Mouse (Mus musculus) lung, adult 2 months (tissue): ENCODE measurements around the gene Gtf2h4. TPM values are rescaled to one million over a fixed set of nuclear protein-coding genes. Genes with fewer than 3 reads are reported as not detected.

Experiments
- DNase-seq: peaks from one replicate; pipeline ENCODE4 v3.0.0; 2022
- H3K4me1 ChIP-seq: fragments of 200-500 bp; 2 replicates; pipeline ENCODE4 v1.6.1; 2011; ENCODE audit warnings: low read length; ENCODE audit not compliant: control insufficient read depth, insufficient read depth
- H3K4me3 ChIP-seq: fragments of 200-500 bp; replicated peaks from 2 replicates; pipeline ENCODE3; 2011; ENCODE audit warnings: low read depth, mild to moderate bottlenecking, control low read depth, low read length; ENCODE audit errors: extremely low read depth
- CTCF ChIP-seq: fragments of 200-500 bp; IDR thresholded peaks from 2 replicates; pipeline ENCODE4 v1.5.1; 2011; ENCODE audit warnings: mild to moderate bottlenecking, low read length, control low read depth; ENCODE audit not compliant: insufficient read depth
- POLR2A ChIP-seq: fragments of 200-500 bp; IDR thresholded peaks from 2 replicates; pipeline ENCODE4 v1.6.1; 2011; ENCODE audit warnings: low read depth, mild to moderate bottlenecking, control low read depth, low read length, borderline replicate concordance; ENCODE audit errors: extremely low read depth
- WGBS: fragments of 180-500 bp; shearing (Covaris S2); methylation state at CpG from one replicate; pipeline ENCODE4 v1.1.7; 2018; 5-methylcytosine and 5-hydroxymethylcytosine counted together
- polyA plus RNA-seq: library from polyadenylated mRNA; depleted of rRNA; stranded (reverse); fragments of >200 nt; gene quantifications from 2 replicates; pipeline ENCODE4 v1.2.3, GENCODE M21; 2012; rRNA removed

Gene Gtf2h4
- polyA plus RNA-seq: 21.3 and 22.5 TPM in 2 replicates

DNA sequence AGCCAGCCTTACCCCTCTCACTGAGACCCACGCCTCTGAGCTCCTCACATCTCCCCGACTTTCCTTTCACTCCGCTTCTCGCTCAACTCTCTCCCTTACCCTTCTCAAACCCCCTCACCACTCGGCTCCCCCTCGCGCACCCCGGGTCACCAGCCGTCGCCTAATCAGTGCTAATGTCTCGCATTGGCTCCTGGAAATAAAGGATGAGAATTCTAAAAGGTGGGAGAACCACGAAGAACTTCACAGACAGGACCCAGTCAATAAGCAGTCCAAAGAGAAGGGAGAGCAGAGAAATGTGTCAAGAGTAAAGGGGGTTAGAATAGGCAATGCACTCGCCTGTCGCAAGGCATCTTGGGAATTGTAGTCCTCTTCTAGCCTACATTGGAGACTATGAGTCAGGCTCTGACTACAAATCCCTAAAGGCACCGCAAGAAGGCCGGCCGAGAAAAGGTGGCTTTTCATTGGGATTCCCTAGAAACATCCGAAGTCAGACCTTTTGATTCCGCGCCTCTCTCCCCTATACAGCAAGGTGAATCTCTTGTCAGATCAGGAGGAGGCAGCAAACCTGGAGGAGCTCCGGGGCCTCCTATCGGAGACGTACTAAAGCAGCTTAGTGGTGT is at the start of gene Gtf2h4:
Gene Gtf2h4 (minus strand): TSS at position 324 of the 620 bp plus-strand sequence.
- peak within 1 kb of the TSS; percentile 92 for H3K4me3 ChIP-seq
- DNase-seq: peak; percentile 77
- under 1% methylated on average over 23 of the region's 23 CpGs for WGBS
- 0 out of 2 replicates have a peak, but pooled peaks cover 2% of the 10 kb centered on the region for H3K4me1 ChIP-seq
- TF ChIP-seq POLR2A: no peak

DNA sequence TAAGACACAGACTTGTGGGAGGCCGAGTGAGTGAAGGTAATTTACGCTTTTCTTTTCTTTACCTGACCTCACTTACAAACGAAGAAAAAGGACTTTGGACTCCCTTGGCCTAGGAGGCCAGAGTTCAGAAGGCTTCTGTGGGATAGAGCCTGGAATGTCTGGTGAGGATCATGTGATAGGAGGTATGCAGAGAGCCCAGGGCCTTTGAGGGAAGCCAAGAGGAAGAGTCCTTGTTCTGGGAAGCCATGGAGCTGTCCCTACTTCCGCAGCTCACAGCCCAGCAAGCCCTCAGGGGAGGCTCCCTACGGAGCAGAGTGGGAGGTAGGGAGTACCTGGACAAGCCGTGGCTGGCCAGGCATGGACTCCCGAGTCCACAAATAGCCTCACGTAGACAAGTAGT is 48.1 kb upstream of the Gtf2h4 start:
- DNase-seq: no peak
- no peak for TF ChIP-seq POLR2A
- TF ChIP-seq CTCF: no peak
- no peaks in the 10 kb centered on the region for H3K4me1 ChIP-seq
- 61% methylated on average over 8 of the region's 8 CpGs for WGBS
- no peak overlapping the region for H3K4me3 ChIP-seq

DNA sequence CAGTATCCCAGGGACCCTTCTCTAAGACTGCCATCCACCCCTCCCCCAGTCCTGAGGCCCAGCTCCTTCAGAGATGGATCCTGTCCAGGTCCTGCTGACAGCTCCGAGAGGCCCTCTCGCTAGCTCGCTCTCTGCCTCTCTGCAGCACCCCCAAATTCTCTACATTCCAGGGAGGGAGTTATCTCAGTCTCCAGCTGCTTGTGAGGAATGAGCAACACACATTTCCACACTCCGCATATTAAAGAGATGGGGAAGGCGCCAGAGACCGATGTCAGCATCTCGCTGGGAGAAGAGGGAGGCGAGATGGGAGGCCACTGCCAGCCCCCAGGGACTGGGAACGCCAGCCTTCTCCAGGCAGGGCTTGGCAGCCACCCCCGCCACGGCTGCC is 46.8 kb upstream of the Gtf2h4 start:
- H3K4me1 ChIP-seq: no peaks in the 10 kb centered on the region
- WGBS: 12% methylated on average over 11 of the region's 11 CpGs
- peak; percentile 35 for DNase-seq
- TF ChIP-seq CTCF (no peak), POLR2A (no peak)
- H3K4me3 ChIP-seq: no peak overlapping the region

DNA sequence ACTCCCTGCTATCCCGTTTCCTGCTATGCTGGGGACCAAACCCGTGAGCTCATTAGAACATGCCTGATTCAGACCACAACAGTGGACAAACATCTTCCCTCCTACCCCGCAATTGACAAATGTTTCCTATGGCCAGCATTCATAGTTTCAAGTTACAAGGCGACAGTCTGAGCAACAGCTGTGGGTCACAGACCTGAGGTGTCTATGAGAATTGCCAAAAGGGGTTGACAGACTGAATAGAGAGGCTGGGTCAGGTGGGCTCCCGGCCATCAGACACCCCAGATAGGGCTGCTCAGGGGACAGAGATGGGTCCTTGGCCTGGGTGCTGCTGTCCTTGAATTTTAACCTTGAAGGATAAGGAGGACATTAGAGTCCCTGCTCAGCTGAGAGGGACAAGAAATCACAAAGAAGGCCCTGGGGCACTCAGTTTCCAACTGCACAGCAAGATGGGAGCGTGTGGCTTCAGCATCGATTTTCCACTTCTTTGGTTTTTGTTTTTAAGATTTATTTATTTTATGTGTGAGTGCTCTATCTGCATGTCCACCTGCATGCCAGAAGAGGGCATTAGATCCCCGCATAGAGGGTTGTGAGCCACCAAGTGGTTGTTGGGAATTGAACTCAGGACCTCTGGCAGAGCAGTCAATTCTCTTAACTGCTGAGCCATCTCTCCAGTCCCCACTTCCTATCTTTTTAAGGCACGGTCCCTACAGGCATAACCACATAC is 46.2 kb upstream of the Gtf2h4 start:
- TF ChIP-seq CTCF: peak; percentile 24; the same call in 1 of the 2 replicates
- TF ChIP-seq POLR2A: no peak
- no peak for DNase-seq
- no peaks in the 10 kb centered on the region for H3K4me1 ChIP-seq
- H3K4me3 ChIP-seq: no peak overlapping the region
- 45% methylated on average over 9 of the region's 9 CpGs for WGBS

DNA sequence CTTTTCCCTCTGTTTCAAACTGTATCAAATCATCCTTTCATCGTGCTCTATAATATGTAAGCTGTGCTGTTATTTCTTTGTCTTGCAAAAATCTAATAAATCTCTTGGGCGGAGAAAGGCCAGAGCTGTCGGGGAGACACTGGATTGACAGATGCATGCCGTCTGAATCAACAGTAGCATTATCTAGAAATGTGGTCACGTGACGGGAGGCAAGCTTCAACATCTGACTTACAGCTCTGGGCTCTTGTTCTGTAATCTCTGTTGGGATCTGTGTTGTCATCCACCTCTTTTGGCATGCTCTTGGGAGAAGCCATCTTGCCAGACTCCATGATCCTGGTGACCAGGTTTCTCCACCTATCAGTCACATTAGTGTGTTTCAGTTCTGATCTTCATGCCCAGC is 43.5 kb upstream of the Gtf2h4 start:
- WGBS: 74% methylated on average over 6 of the region's 6 CpGs
- H3K4me1 ChIP-seq: no peaks in the 10 kb centered on the region
- no peak overlapping the region for H3K4me3 ChIP-seq
- no peak for DNase-seq
- TF ChIP-seq CTCF (no peak), POLR2A (no peak)

DNA sequence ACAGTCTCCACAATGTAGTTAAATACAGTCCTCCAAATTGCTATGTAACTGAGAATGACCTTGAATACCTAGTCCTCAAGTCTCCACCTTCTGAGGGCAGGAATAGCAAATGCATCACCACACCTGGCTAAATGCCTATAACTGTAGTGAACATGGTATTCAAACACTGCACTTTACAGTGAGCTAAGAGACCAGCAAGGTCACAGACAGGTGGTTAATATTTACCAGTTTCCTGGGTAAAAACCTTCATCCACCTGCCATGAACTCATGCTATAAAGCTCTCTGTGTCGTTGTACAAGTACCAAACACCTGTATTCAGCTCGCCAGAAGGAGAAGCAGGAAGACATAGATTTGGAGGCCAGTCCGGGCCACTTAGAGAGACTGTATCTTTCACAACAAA is 42.6 kb upstream of the Gtf2h4 start:
- 65% methylated on average over 3 of the region's 3 CpGs for WGBS
- Histone ChIP-seq H3K4me1 (no peaks in the 10 kb centered on the region), H3K4me3 (no peak overlapping the region)
- DNase-seq: no peak
- TF ChIP-seq CTCF: no peak
- no peak for TF ChIP-seq POLR2A

DNA sequence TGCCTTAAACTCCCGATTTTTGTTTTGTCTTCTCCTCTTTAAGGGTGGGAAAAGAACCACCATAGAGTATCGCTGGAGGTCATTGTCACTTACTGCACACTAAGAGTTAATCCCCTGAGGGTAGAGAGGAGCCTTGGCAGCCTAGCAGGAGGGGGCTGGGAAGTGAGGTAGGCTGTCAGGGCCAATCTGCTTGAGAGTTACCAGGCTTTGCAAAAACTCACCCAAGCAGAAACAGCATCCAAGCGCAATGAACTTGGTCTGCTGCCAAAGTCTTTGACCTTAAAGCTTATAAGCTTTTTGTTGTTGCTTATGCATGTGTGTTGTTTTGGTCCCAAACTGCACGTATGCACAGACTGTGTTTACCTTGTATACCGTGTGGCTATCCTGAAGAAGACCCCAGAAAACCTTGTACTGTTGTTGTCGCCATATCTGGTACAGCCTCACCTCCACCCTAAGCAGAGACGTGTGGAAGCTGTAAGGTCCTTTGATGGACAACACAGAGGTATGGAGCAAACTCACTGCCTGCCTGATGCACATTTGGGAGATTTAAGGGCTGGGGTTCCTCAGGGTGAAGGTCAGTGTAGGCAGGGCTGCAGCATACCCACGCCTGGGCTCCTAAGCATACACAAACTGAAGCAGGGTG is 37.3 kb upstream of the Gtf2h4 start:
- Histone ChIP-seq H3K4me1 (no peaks in the 10 kb centered on the region), H3K4me3 (no peak overlapping the region)
- no peak for DNase-seq
- 45% methylated on average over 8 of the region's 8 CpGs for WGBS
- TF ChIP-seq POLR2A (no peak), CTCF (no peak)

DNA sequence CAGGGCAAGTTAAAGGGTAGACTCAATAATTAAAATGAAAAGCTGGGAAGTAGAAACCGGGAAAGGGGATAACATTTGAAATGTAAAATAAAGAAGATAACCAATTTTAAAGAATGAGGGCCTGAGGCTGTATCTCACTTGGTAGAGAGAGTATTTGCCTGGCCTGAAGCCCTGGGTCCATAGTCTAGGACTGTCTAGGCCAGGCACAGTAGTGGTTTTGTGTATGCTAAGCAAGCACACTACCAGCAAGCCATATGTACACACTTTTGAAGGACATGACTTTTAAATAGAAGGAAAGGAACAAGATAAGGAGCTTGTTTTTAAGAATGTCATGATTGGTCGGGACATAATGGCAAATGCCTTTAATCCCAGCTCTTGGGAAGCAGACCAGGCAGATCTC is 35.1 kb upstream of the Gtf2h4 start:
- no peak overlapping the region for H3K4me3 ChIP-seq
- WGBS: 67% methylated on average over 2 of the region's 2 CpGs
- H3K4me1 ChIP-seq: no peaks in the 10 kb centered on the region
- TF ChIP-seq POLR2A (no peak), CTCF (no peak)
- no peak for DNase-seq

DNA sequence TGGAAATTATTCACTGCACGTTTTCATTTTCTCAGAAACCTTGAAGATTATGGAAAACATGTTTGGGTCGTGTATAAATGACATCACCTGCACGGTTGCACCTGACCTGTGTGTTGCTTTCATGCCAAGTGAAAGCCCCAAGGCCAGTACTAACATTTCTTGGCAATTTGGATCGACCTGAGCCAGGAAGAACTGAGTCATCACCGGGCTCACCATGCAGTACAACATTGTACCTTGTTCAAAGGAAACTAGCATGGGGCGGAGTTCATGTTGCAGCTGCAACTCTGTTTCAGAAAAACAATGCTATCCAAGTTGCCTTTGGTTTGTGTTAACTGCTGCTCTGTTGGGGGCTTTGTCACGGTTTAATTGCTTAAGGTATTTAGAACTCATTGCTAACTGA is 34.4 kb upstream of the Gtf2h4 start:
- no peak overlapping the region for H3K4me3 ChIP-seq
- no peaks in the 10 kb centered on the region for H3K4me1 ChIP-seq
- TF ChIP-seq CTCF (no peak), POLR2A (no peak)
- 61% methylated on average over 7 of the region's 7 CpGs for whole genome bisulfite sequencing
- no peak for DNase-seq
